Mouse (Mus musculus) cortical plate, adult 2 months (tissue): Measurements from ENCODE around the gene Fxyd2.

Source experiments
- CTCF ChIP-seq: fragments of 200-500 bp; IDR thresholded peaks from 2 replicates; pipeline ENCODE4 v1.5.1; 2011; ENCODE audit warnings: mild to moderate bottlenecking, control low read depth, low read length; ENCODE audit not compliant: insufficient read depth; ENCODE audit errors: extremely low read depth
- POLR2A ChIP-seq: fragments of 200-500 bp; IDR thresholded peaks from 2 replicates; pipeline ENCODE4 v1.6.1; 2011; ENCODE audit warnings: mild to moderate bottlenecking, low read length, control low read depth; ENCODE audit not compliant: insufficient read depth; ENCODE audit errors: extremely low read depth

DNA sequence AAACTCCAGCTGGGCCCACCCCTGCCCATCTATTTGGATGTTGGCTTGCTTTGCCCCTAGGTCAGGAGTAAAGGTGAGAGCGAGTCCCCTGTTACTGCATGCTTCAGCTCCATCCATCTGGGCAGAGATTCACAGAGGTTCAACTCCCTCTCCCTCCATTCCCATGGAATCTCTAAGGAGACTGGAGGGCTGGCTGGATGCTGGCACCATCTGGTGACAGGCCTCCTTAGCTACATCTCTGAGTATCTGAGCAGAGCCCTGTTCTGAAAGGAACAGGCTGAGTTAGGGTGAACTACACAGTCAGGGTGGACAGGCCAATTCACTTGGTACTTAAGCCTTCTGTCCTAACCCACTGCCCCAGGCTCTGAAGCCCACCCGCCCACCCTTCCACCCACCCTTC, 11.1 kb downstream of the Fxyd2 start:
- TF ChIP-seq POLR2A, result no peak
- peak; percentile 14; the same call in 1 of the 2 replicates for TF ChIP-seq CTCF
